Mouse (Mus musculus): ENCODE data around the gene Grm3. TPM values are rescaled to one million over a fixed set of nuclear protein-coding genes. Genes with fewer than 3 reads are reported as not detected.

Gene Grm3
- 4.2 and 5.0 TPM in 2 replicates for polyA plus RNA-seq (2014; fragmentation: Nextera tagmentation; extraction: Ambion mirVana)

GRCm38 (mm10) chr5:9724956-9725600, at the start of gene Grm3:
Gene Grm3, minus strand, starts transcription at chr5:9725170.
- Histone ChIP-seq H3K4me1 (ENCODE audit: control insufficient read depth, insufficient read depth, low read length) (peaks cover 13% of the 10 kb centered on the region), H3K4me2 (peak within 1 kb of the TSS; percentile 94), H3K27ac (ENCODE audit: low read depth, low read length) (peak within 1 kb of the TSS; percentile 2; the same call in 1 of the 2 replicates), H3K27me3 (ENCODE audit: control insufficient read depth, insufficient read depth, low read length) (peaks cover 3% of the 10 kb centered on the region; the same call in 1 of the 2 replicates), H3K9ac (ENCODE audit: low read length) (peak within 1 kb of the TSS; percentile 72), H3K4me3 (ENCODE audit: low read depth, low read length) (peak within 1 kb of the TSS; percentile 52), H3K9me3 (ENCODE audit: control insufficient read depth, low read length) (no peaks in the 10 kb centered on the region), H3K36me3 (ENCODE audit: control insufficient read depth, insufficient read depth, low read length) (no peaks in the 10 kb centered on the region)
- peak; percentile 71 for ATAC-seq (ENCODE audit: low FRiP score)
- peak; percentile 96 for DNase-seq (ENCODE audit: low spot score, missing footprints)
- 1% methylated on average over 25 of the region's 25 CpGs for WGBS

DNA sequence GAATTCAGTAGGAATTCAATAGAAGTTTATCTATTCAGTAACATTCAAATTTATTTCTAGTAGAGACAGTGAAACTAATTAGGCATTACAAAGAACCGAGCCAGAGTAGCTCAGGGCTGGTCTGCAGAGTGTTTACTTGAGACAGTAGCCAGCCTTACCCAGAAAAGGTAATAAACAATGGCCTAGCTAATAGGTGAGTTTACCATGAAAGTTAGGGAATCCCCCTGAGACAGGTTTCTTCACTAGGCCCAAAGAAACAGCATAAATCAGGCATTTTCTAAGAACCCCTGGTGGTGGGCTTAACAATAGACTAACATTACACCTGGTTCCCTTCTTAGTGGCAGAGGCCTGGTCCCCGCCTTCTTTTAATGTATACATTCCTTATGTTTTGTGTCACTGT, 30.8 kb upstream of the Grm3 start:
- H3K4me2 ChIP-seq, result no peak overlapping the region
- DNase-seq (ENCODE audit: low spot score, missing footprints) (no peak), ATAC-seq (ENCODE audit: low FRiP score) (no peak)
- H3K27ac ChIP-seq (ENCODE audit: low read depth, low read length), result no peak overlapping the region
- no peaks in the 10 kb centered on the region for H3K27me3 ChIP-seq (ENCODE audit: control insufficient read depth, insufficient read depth, low read length)
- H3K9ac ChIP-seq (ENCODE audit: low read length), result no peak overlapping the region
- no peaks in the 10 kb centered on the region for H3K9me3 ChIP-seq (ENCODE audit: control insufficient read depth, low read length)
- no peaks in the 10 kb centered on the region for H3K4me1 ChIP-seq (ENCODE audit: control insufficient read depth, insufficient read depth, low read length)
- no peak overlapping the region for H3K4me3 ChIP-seq (ENCODE audit: low read depth, low read length)
- WGBS, result 76% methylated on average over 2 of the region's 2 CpGs
- no peaks in the 10 kb centered on the region for H3K36me3 ChIP-seq (ENCODE audit: control insufficient read depth, insufficient read depth, low read length)

DNA sequence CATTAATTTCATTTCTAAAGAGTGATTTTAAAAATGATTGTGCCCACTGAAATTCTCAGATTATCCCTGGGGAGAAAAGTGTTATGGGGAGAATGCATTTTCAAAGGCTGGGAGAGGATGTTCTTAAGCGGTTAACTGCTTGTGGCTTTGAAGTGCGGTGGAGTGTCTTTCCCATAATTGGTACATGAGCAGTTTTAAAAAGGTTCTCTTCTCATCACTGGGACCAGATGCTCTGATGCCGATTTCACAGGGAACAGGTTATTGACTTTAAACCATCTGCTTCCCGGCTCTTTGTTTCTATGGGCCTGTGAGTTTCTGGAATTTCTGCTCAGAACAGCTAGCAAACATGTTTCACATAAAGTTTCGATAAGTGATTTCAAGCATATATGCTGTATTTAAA, 23.2 kb upstream of the Grm3 start:
- no peak overlapping the region for H3K27ac ChIP-seq (ENCODE audit: low read depth, low read length)
- 66% methylated on average over 5 of the region's 5 CpGs for WGBS
- ATAC-seq (ENCODE audit: low FRiP score), result no peak
- no peak overlapping the region for H3K4me3 ChIP-seq (ENCODE audit: low read depth, low read length)
- no peaks in the 10 kb centered on the region for H3K9me3 ChIP-seq (ENCODE audit: control insufficient read depth, low read length)
- no peak overlapping the region for H3K9ac ChIP-seq (ENCODE audit: low read length)
- no peaks in the 10 kb centered on the region for H3K4me1 ChIP-seq (ENCODE audit: control insufficient read depth, insufficient read depth, low read length)
- DNase-seq (ENCODE audit: low spot score, missing footprints), result no peak
- H3K27me3 ChIP-seq (ENCODE audit: control insufficient read depth, insufficient read depth, low read length), result no peaks in the 10 kb centered on the region
- no peak overlapping the region for H3K4me2 ChIP-seq
- no peaks in the 10 kb centered on the region for H3K36me3 ChIP-seq (ENCODE audit: control insufficient read depth, insufficient read depth, low read length)

DNA sequence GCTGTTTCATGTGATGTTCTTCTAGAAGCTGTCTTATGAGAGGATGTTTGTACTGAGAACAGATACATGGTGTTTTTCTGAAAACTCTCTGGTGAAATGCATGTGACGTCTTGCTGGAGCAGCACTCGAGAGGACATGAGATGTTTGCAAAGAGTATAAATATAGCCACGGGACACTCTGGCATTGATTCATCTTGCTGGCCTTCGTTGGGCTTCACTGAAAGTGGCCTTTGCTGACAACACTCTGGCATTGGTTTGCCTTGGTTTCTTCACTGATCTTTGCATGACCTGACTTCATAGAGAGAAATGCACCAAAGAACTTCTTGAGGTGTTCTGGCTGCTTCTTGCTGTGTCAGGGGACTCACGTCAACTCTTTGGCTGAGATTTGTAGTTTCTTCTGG, 19.1 kb upstream of the Grm3 start:
- no peaks in the 10 kb centered on the region for H3K4me1 ChIP-seq (ENCODE audit: control insufficient read depth, insufficient read depth, low read length)
- H3K27ac ChIP-seq (ENCODE audit: low read depth, low read length), result no peak overlapping the region
- ATAC-seq (ENCODE audit: low FRiP score), result no peak
- no peak overlapping the region for H3K4me3 ChIP-seq (ENCODE audit: low read depth, low read length)
- H3K27me3 ChIP-seq (ENCODE audit: control insufficient read depth, insufficient read depth, low read length), result no peaks in the 10 kb centered on the region
- no peak overlapping the region for H3K4me2 ChIP-seq
- H3K9me3 ChIP-seq (ENCODE audit: control insufficient read depth, low read length), result no peaks in the 10 kb centered on the region
- no peak overlapping the region for H3K9ac ChIP-seq (ENCODE audit: low read length)
- no peak for DNase-seq (ENCODE audit: low spot score, missing footprints)
- H3K36me3 ChIP-seq (ENCODE audit: control insufficient read depth, insufficient read depth, low read length), result no peaks in the 10 kb centered on the region
- 88% methylated on average over 5 of the region's 5 CpGs for WGBS

DNA sequence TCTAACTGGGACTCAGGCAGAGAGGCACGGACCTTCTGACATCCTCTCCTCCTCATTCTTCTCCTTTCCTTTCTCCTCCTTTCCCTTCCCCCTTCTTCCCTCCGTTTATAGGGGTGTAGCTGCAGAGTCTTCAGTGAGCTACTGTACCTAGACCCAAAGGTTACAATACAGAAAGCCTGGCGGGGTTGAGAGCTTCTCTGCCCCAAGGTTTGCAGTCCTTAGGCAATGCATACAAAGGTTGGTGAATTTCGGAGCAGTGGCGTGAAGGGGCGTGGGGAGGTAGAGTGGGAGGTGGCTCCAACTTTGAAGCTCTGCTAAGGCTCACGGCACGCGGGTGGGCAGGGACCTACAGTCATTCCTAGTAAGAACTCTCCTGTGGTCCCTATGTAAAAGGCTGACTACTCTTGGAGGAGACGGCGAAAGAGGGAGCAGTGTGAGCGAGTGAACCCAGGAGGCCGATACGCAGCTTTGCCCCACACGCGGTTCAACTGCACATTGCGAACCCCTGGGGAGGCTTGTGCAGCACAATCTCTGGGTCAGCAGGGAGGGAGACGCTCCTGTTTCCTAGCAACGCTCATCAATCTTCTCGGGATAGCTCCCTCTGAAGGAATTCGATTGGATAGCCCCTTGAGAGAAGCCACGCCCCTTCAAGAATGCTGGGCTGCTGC, 765 bp upstream of the Grm3 start:
- peaks cover 13% of the 10 kb centered on the region for H3K4me1 ChIP-seq (ENCODE audit: control insufficient read depth, insufficient read depth, low read length)
- H3K9me3 ChIP-seq (ENCODE audit: control insufficient read depth, low read length), result no peaks in the 10 kb centered on the region
- WGBS, result 0% methylated on average over 22 of the region's 22 CpGs
- peak; percentile 92 for ATAC-seq (ENCODE audit: low FRiP score)
- H3K4me2 ChIP-seq, result peak overlapping the region; percentile 94
- peaks cover 3% of the 10 kb centered on the region; the same call in 1 of the 2 replicates for H3K27me3 ChIP-seq (ENCODE audit: control insufficient read depth, insufficient read depth, low read length)
- DNase-seq (ENCODE audit: low spot score, missing footprints), result peak; percentile 98
- H3K9ac ChIP-seq (ENCODE audit: low read length), result peak overlapping the region; percentile 72
- H3K36me3 ChIP-seq (ENCODE audit: control insufficient read depth, insufficient read depth, low read length), result no peaks in the 10 kb centered on the region
- H3K4me3 ChIP-seq (ENCODE audit: low read depth, low read length), result peak overlapping the region; percentile 52
- H3K27ac ChIP-seq (ENCODE audit: low read depth, low read length), result peak overlapping the region; percentile 2; the same call in 1 of the 2 replicates

- peak overlapping the region; percentile 94 for H3K4me2 ChIP-seq
- no peak overlapping the region for H3K27ac ChIP-seq (ENCODE audit: low read depth, low read length)
- peaks cover 13% of the 10 kb centered on the region for H3K4me1 ChIP-seq (ENCODE audit: control insufficient read depth, insufficient read depth, low read length)
- peak overlapping the region; percentile 72 for H3K9ac ChIP-seq (ENCODE audit: low read length)
- no peaks in the 10 kb centered on the region for H3K36me3 ChIP-seq (ENCODE audit: control insufficient read depth, insufficient read depth, low read length)
- ATAC-seq (ENCODE audit: low FRiP score) (peak; percentile 18), DNase-seq (ENCODE audit: low spot score, missing footprints) (peak; percentile 86)
- H3K4me3 ChIP-seq (ENCODE audit: low read depth, low read length), result peak overlapping the region; percentile 52
- no peaks in the 10 kb centered on the region for H3K9me3 ChIP-seq (ENCODE audit: control insufficient read depth, low read length)
- peaks cover 3% of the 10 kb centered on the region; the same call in 1 of the 2 replicates for H3K27me3 ChIP-seq (ENCODE audit: control insufficient read depth, insufficient read depth, low read length)
- 11% methylated on average over 13 of the region's 13 CpGs for WGBS
These were observed 549 bp downstream of the Grm3 start for GRCm38 (mm10) chr5:9724287-9724955.

DNA sequence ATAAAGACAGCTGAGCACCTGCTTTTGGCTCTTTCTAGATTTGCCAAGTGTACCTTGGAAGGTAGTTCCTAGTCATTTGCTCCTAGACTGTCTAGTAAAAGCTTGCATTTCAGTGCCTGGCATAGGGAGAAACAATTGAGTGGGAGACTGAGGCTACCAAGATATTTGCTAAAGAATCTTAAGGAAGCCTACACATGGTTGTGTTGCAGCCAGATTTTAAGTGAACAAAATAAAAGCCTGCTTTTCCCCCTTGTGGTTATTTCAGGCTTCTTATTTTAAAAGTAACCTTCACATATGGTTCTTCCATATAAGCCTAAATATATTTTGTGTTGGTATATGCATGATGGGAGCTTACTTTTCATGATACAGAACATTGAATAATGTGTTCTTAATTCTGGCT, 3.8 kb downstream of the Grm3 start:
- no peak overlapping the region for H3K9ac ChIP-seq (ENCODE audit: low read length)
- peaks cover 13% of the 10 kb centered on the region for H3K4me1 ChIP-seq (ENCODE audit: control insufficient read depth, insufficient read depth, low read length)
- ATAC-seq (ENCODE audit: low FRiP score) (no peak), DNase-seq (ENCODE audit: low spot score, missing footprints) (peak; percentile 80)
- H3K4me2 ChIP-seq, result no peak overlapping the region
- H3K4me3 ChIP-seq (ENCODE audit: low read depth, low read length), result no peak overlapping the region
- H3K9me3 ChIP-seq (ENCODE audit: control insufficient read depth, low read length), result no peaks in the 10 kb centered on the region
- no peak overlapping the region for H3K27ac ChIP-seq (ENCODE audit: low read depth, low read length)
- H3K36me3 ChIP-seq (ENCODE audit: control insufficient read depth, insufficient read depth, low read length), result no peaks in the 10 kb centered on the region
- peaks cover 3% of the 10 kb centered on the region; the same call in 1 of the 2 replicates for H3K27me3 ChIP-seq (ENCODE audit: control insufficient read depth, insufficient read depth, low read length)

DNA sequence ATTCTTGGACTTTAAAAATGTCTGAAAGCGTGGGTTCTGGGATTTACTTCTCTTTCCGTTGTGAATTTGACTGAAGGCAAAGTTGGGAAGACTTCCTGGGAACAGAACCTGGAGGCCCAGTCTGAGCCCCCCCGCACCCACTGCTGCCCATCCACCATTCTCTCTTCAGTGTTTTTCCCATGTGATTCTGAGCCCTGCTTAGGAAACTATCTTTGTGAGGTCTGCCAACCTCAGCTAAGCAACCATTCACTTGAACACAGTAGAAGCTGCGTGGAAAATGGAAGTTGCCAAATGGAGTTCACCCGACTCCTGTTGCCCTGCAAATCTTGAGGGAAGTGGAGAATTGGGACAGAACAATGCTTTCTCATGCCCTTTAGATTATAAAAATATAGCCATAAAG, 8.7 kb downstream of the Grm3 start:
- H3K27me3 ChIP-seq (ENCODE audit: control insufficient read depth, insufficient read depth, low read length), result no peaks in the 10 kb centered on the region
- H3K9ac ChIP-seq (ENCODE audit: low read length), result no peak overlapping the region
- no peak overlapping the region for H3K4me3 ChIP-seq (ENCODE audit: low read depth, low read length)
- H3K9me3 ChIP-seq (ENCODE audit: control insufficient read depth, low read length), result no peaks in the 10 kb centered on the region
- no peak overlapping the region for H3K27ac ChIP-seq (ENCODE audit: low read depth, low read length)
- no peaks in the 10 kb centered on the region for H3K4me1 ChIP-seq (ENCODE audit: control insufficient read depth, insufficient read depth, low read length)
- WGBS, result 88% methylated on average over 5 of the region's 5 CpGs
- no peak for ATAC-seq (ENCODE audit: low FRiP score)
- DNase-seq (ENCODE audit: low spot score, missing footprints), result peak; percentile 53
- no peaks in the 10 kb centered on the region for H3K36me3 ChIP-seq (ENCODE audit: control insufficient read depth, insufficient read depth, low read length)
- no peak overlapping the region for H3K4me2 ChIP-seq

DNA sequence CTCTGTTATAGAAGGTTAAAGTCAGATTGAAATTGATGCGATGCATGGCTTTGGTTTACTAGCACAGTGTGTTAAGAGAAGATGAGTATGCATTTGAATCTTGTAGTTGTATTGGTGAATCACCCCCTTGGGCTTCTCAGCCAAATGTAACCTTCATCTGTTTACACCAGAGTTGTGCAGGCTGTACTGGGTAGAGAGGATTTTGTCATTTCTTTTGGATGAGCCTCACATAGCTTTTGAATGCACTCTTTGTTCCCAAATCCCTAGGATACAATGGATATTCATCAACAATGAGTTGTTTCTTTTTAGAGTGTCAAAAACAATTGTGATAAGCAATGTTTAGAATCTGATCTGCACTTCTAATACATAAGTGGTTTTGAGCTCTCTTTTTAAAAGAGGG, 17.9 kb downstream of the Grm3 start:
- 91% methylated on average over 1 of the region's 1 CpGs for WGBS
- ATAC-seq (ENCODE audit: low FRiP score) (no peak), DNase-seq (ENCODE audit: low spot score, missing footprints) (no peak)
- Histone ChIP-seq H3K9me3 (ENCODE audit: control insufficient read depth, low read length) (no peaks in the 10 kb centered on the region), H3K27ac (ENCODE audit: low read depth, low read length) (no peak overlapping the region), H3K4me1 (ENCODE audit: control insufficient read depth, insufficient read depth, low read length) (peaks cover 3% of the 10 kb centered on the region; the same call in 1 of the 2 replicates), H3K36me3 (ENCODE audit: control insufficient read depth, insufficient read depth, low read length) (no peaks in the 10 kb centered on the region), H3K4me2 (no peak overlapping the region), H3K9ac (ENCODE audit: low read length) (no peak overlapping the region), H3K27me3 (ENCODE audit: control insufficient read depth, insufficient read depth, low read length) (no peaks in the 10 kb centered on the region), H3K4me3 (ENCODE audit: low read depth, low read length) (no peak overlapping the region)
